18 mouse cellular contexts compared by ENCODE assay signal in the genomic region with DNA sequence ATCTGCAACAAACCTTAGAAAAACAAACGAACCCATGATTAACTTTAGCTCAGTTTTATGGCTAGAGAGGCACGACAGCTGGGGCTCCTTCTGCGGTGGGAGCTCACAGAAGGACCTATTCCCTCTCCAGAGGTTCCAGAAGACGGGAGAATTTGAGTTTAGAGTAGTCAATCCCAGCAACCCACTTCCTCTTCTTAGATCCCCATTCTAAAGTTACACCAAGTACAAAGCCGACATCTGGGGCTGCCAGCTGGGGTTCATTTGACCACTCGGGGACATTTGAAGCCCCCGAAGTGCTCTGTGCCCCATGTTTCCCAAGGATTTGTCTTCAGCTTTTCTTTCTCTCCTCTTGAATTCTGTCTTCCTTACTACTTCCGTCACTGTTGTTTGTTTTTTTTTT. TPM values are rescaled to one million over a fixed set of nuclear protein-coding genes. Genes with fewer than 3 reads are reported as not detected.
DNase-seq lines count a peak whose midpoint lies in the region; ATAC-seq and TF ChIP-seq lines count a peak whose summit lies in the region.
"Had no signal": no experiment of that assay in that cellular context is flagged by ENCODE, and none has a peak within 500 bp of the region (broad histone marks: within the 10 kb centered on the region; RNA-seq: fewer than 3 reads in every experiment).

No protein-coding gene starts in this region.

- no peak for TF ChIP-seq POLR2A in lung, adult 2 months (IDR thresholded peaks at IDR 0.05; ENCODE audit: borderline replicate concordance, extremely low read depth, low read depth, low read length)

- no peaks in the 10 kb centered on the region for H3K36me3 ChIP-seq in macrophage (ENCODE audit: inconsistent target)
- H3K36me3 ChIP-seq: forebrain, embryonic 15.5 days; heart, embryonic 13.5 days; hindbrain, embryonic 12.5 days; liver, embryonic 13.5 days; midbrain, embryonic 13.5 days; neural tube, embryonic 13.5 days had no signal

- H3K79me2 ChIP-seq in macrophage (ENCODE audit: inconsistent target): no peaks in the 10 kb centered on the region

- H3K4me3 ChIP-seq in gastrocnemius, adult 2 months: peak overlapping the region; percentile 32
- peak overlapping the region; percentile 66 for H3K4me3 ChIP-seq in lung, adult 2 months (replicated peaks; ENCODE audit: extremely low read depth, low read depth, low read length)
- peak overlapping the region; percentile 16; the same call in 1 of the 2 replicates for H3K4me3 ChIP-seq in macrophage (ENCODE audit: inconsistent target)
- H3K4me3 ChIP-seq: forebrain, embryonic 15.5 days; heart, embryonic 13.5 days; hindbrain, embryonic 12.5 days; liver, embryonic 13.5 days; midbrain, embryonic 13.5 days; neural tube, embryonic 13.5 days had no signal

- WGBS in lung, adult 2 months: 38% methylated on average over 8 of the region's 8 CpGs
- WGBS in macrophage (ENCODE audit: missing documents): 14% methylated on average over 7 of the region's 8 CpGs

- intact Hi-C loops in gastrocnemius, adult 2 months (cut with DNase I): no loop called here

- ATAC-seq in common myeloid progenitor, adult 5-6 weeks (replicated peaks; ENCODE audit: low read depth, poor library complexity, severe bottlenecking): peak; percentile 82
- ATAC-seq: forebrain, embryonic 15.5 days; midbrain, embryonic 13.5 days had no signal

- H3K27ac ChIP-seq in gastrocnemius, adult 2 months: no peak overlapping the region
- H3K27ac ChIP-seq in macrophage: no peak overlapping the region
- H3K27ac ChIP-seq: forebrain, embryonic 15.5 days; heart, embryonic 13.5 days; hindbrain, embryonic 12.5 days; liver, embryonic 13.5 days; midbrain, embryonic 13.5 days; neural tube, embryonic 13.5 days had no signal

- TF ChIP-seq CTCF in gastrocnemius, adult 2 months (IDR thresholded peaks at IDR 0.05): no peak
- no peak for TF ChIP-seq CTCF in lung, adult 2 months (IDR thresholded peaks at IDR 0.05; ENCODE audit: insufficient read depth, low read length)

- DNase-seq in gastrocnemius, adult 2 months: no peak
- DNase-seq in gastrocnemius, adult 18-20 months (ENCODE audit: low spot score): no peak
- DNase-seq in lung, adult 2 months: no peak
- DNase-seq in lung, postnatal 10 days: no peak
- no peak for DNase-seq in right cerebral cortex, postnatal 36 days (ENCODE audit: low spot score in 2 of 2)
- DNase-seq in ovary, postnatal 10 days (ENCODE audit: low spot score): no peak
- DNase-seq: cerebellum, postnatal 25 days; gastrocnemius, postnatal 14 days; kidney, adult 9 months; liver, embryonic 13.5 days; thymus, postnatal 4 days had no signal

- H3K4me1 ChIP-seq in lung, adult 2 months (ENCODE audit: control insufficient read depth, insufficient read depth, low read length): no peaks in the 10 kb centered on the region
- H3K4me1 ChIP-seq: forebrain, embryonic 15.5 days; hindbrain, embryonic 12.5 days; liver, embryonic 13.5 days; midbrain, embryonic 13.5 days; neural tube, embryonic 13.5 days had no signal

RNA-seq across cellular contexts. Expression of a gene that starts 28.7 kb away (rescaled TPM):
- 10 to 100 TPM; 18.5 to 30.7 TPM for total RNA-seq in gastrocnemius, adult 2 months (2021)
- 10 to 100 TPM; 16.3 to 27.7 TPM for total RNA-seq in gastrocnemius, adult 18-20 months (2021)
- polyA plus RNA-seq in lung, adult 2 months (2012; rRNA removed): 117 and 119 TPM in 2 replicates
- total RNA-seq in common myeloid progenitor, adult 5-6 weeks (2017): 0.09 and 1.5 TPM in 2 replicates
- 10 to 100 TPM in 8 of 26 experiments, 1 to 10 TPM in 18; 1.5 to 27.8 (median 8.0) TPM for total RNA-seq in macrophage (2018; cell fraction: chromatin; rRNA removed)
- total RNA-seq in macrophage (2018; cell fraction: cytosol; rRNA removed): 10 to 100 TPM in 7 of 26 experiments, 1 to 10 TPM in 19; 5.1 to 11.6 (median 8.4) TPM
- total RNA-seq in macrophage (2018; cell fraction: nucleus; rRNA removed): 10 to 100 TPM in 12 of 26 experiments, 1 to 10 TPM in 14; 5.1 to 28.1 (median 9.5) TPM
- 6.4 to 8.9 TPM (median 6.8 TPM) in 3 replicates for polyA plus RNA-seq in macrophage (2018)

Comparison
In these comparisons a context has a peak if more than half of its experiments do, and no peak if none do; other contexts are left out.
1. H3K4me3 ChIP-seq: peak in every context shown above with its lines; median percentile 66 in lung, adult 2 months; 32 in gastrocnemius, adult 2 months; 16 in macrophage.